Mouse (Mus musculus) left cerebral cortex, postnatal 10 days (tissue): ENCODE measurements around the gene Rph3a. TPM values are rescaled to one million over a fixed set of nuclear protein-coding genes. Genes with fewer than 3 reads are reported as not detected.

Experiments used
- DNase-seq, 2 experiments: peaks; one replicate each; pipeline ENCODE4 v3.0.0; 2021 to 2022; ENCODE audit warnings: low spot score in 2 of 2, mixed read lengths in 1 of 2; ENCODE audit errors: extremely low spot score in 1 of 2
- intact Hi-C: fragments of 180-260 bp; cut with DNase I; formaldehyde crosslinking; loops from one replicate; pipeline ENCODE4 v1.15.1; 2025
- total RNA-seq, 2 experiments: library from RNA; stranded (reverse); gene quantifications; 2 replicates each; pipeline ENCODE4 v1.2.3; 2021

The Rph3a gene
- total RNA-seq, 2 experiments from 2014 or later, result 188 to 210 TPM

GRCm38 (mm10) chr5:120890991-120891390 is 118.9 kb downstream of the Rph3a start:
- DNase-seq, result no peak
- intact Hi-C loops, result no loop called here

Other genes starting within 250 kb of the Rph3a start
- gene Oas3, start 232.4 kb downstream of the Rph3a start, total RNA-seq, result under 1 TPM in 1 of 2 experiments, not detected in 1; 0.06 TPM
- gene Oas1e, start 214.6 kb downstream of the Rph3a start, total RNA-seq, result not detected
- gene Oas1c, start 197.6 kb downstream of the Rph3a start, total RNA-seq, result 1 to 10 TPM; 1.1 TPM
- not detected for gene Oas1f, start 162.7 kb downstream of the Rph3a start, total RNA-seq
- not detected for gene Oas1h, start 148.7 kb downstream of the Rph3a start, total RNA-seq
- gene Oas1g, start 122.5 kb downstream of the Rph3a start, total RNA-seq, result not detected
- gene Oas1a, start 102.6 kb downstream of the Rph3a start, total RNA-seq, result under 1 TPM in 1 of 2 experiments, not detected in 1; 0.18 TPM
- gene Oas1d, start 95.6 kb downstream of the Rph3a start, total RNA-seq, result not detected
- 10 to 100 TPM; 78.0 to 80.4 TPM for gene Ptpn11, start 181.3 kb upstream of the Rph3a start, total RNA-seq
- 100 to 1,000 TPM; 499 to 506 TPM for gene Rpl6, start 194.4 kb upstream of the Rph3a start, total RNA-seq
- gene Hectd4, start 210.1 kb upstream of the Rph3a start, total RNA-seq, result 100 to 1,000 TPM; 222 to 247 TPM